Mouse (Mus musculus) CH12.LX (cell line): ENCODE measurements around the gene Ror2.

ENCODE experiments used
- CTCF ChIP-seq, 2 experiments: IDR thresholded peaks in 1 of 2; conservative IDR thresholded peaks in 1 of 2; 2 replicates each; pipeline ENCODE4 v1.5.1; 2011 to 2012; ENCODE audit warnings: low read depth in 2 of 2, low read length in 2 of 2, improper control_type of control experiment in 1 of 2, inconsistent platforms in 1 of 2, mild to moderate bottlenecking in 1 of 2, moderate library complexity in 1 of 2
- ETS1 ChIP-seq: conservative IDR thresholded peaks from 2 replicates; pipeline ENCODE4 v1.6.1; 2012; ENCODE audit warnings: low read depth, mild to moderate bottlenecking, inconsistent platforms, low read length, improper control_type of control experiment, moderate library complexity
- MAX ChIP-seq: IDR thresholded peaks from 2 replicates; pipeline ENCODE4 v1.6.1; 2011; ENCODE audit warnings: low read length, improper control_type of control experiment
- POLR2A ChIP-seq: IDR thresholded peaks from 2 replicates; pipeline ENCODE4 v1.6.1; 2011; ENCODE audit warnings: low read depth, mild to moderate bottlenecking, improper control_type of control experiment, low read length
- TBP ChIP-seq: conservative IDR thresholded peaks from 2 replicates; pipeline ENCODE4 v1.6.1; 2011; ENCODE audit warnings: low read depth, low read length, improper control_type of control experiment
- USF2 ChIP-seq: conservative IDR thresholded peaks from 2 replicates; pipeline ENCODE4 v1.6.1; 2011; ENCODE audit warnings: low read depth, low read length, improper control_type of control experiment
- ZC3H11A ChIP-seq: IDR thresholded peaks from 2 replicates; pipeline ENCODE4 v1.6.1; 2012; ENCODE audit warnings: low read depth, mild to moderate bottlenecking, inconsistent platforms, low read length, improper control_type of control experiment
- ZKSCAN1 ChIP-seq: IDR thresholded peaks from 2 replicates; pipeline ENCODE4 v1.6.1; 2012; ENCODE audit warnings: low read depth, inconsistent platforms, low read length, improper control_type of control experiment, borderline replicate concordance
- ZMIZ1 ChIP-seq: IDR thresholded peaks from 2 replicates; pipeline ENCODE4 v1.6.1; 2012; ENCODE audit warnings: low read depth, mild to moderate bottlenecking, inconsistent platforms, low read length, improper control_type of control experiment
- ZNF384 ChIP-seq: IDR thresholded peaks from 2 replicates; pipeline ENCODE4 v1.6.1; 2012; ENCODE audit warnings: low read depth, low read length, improper control_type of control experiment, inconsistent platforms

DNA sequence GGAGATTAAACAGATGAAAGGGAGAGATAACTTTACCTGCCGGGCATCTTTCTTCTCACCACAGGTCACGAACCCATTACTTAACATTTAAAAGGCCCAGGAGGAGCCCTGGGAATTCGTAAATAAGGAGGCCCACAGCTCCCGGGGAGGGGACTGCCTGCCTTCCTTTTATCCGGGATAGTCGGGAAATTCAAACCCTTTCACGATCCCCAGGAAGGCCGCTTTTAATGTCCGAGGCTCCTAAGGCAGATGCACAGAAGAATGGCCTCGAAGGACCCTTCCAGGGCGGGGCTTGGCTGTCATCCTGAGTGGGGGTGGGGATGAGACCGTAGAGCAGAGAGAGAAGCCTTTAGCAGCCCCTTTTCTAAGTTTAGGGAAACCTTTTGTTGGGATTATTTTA lies 51.1 kb downstream of the Ror2 start:
- TF ChIP-seq ZNF384: no peak
- TF ChIP-seq CTCF (conservative IDR thresholded peaks at IDR 0.05 in 1 of 2, IDR thresholded peaks at IDR 0.05 in 1 of 2; ENCODE audit: low read depth in 2 of 2, low read length in 2 of 2): no peak
- no peak for TF ChIP-seq ETS1
- TF ChIP-seq USF2: no peak
- TF ChIP-seq ZC3H11A: no peak
- TF ChIP-seq MAX: no peak
- no peak for TF ChIP-seq ZMIZ1
- no peak for TF ChIP-seq ZKSCAN1
- no peak for TF ChIP-seq POLR2A
- TF ChIP-seq TBP: no peak
